Mouse (Mus musculus) testis, postnatal 10 days (tissue): ENCODE results near the gene Atp2a3.

ENCODE experiments used
- DNase-seq: peaks from one replicate; pipeline ENCODE4 v3.0.0; 2021; ENCODE audit warnings: low spot score

Gene Atp2a3

GRCm38 (mm10) chr11:73037691-73038090 lies 76.7 kb downstream of the Atp2a3 start:
- no peak for DNase-seq

- DNase-seq, result peak; percentile 78
Observed at GRCm38 (mm10) chr11:73039102-73039799, 78.3 kb downstream of the Atp2a3 start.
